Mouse (Mus musculus) brain, embryonic 14.5 days (tissue): ENCODE data around the gene Rps6ka3.

Source experiments
- CTCF ChIP-seq: fragments of 200-500 bp; IDR thresholded peaks from 2 replicates; pipeline ENCODE4 v1.5.1; 2012; ENCODE audit warnings: inconsistent platforms, mild to moderate bottlenecking, moderate library complexity, borderline replicate concordance; ENCODE audit not compliant: insufficient read depth, insufficient read length; ENCODE audit errors: extremely low read depth
- POLR2A ChIP-seq: fragments of 200-500 bp; IDR thresholded peaks from 2 replicates; pipeline ENCODE4 v1.6.1; 2012; ENCODE audit warnings: mild to moderate bottlenecking, inconsistent platforms, borderline replicate concordance; ENCODE audit not compliant: poor library complexity, insufficient read depth, insufficient read length, severe bottlenecking; ENCODE audit errors: extremely low read depth

DNA sequence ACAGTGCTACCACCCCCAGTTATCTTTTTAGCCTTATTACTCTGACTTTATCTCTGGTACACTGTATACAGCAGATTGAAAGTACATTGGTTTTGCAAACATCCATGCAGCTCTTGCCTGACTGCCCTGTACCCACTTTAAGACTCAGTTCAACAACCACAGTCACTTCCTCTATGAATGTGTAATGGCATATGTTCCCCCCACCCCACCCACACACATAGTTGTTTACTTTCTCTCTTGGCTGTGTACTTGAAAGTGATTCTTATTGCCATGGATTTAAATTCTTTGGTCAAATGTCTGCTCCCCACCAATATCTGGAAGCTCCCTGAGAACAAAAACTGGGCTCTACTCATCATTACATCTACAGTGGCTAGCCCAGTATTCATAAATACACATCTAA, 10.6 kb upstream of the Rps6ka3 start:
- TF ChIP-seq CTCF = no peak
- TF ChIP-seq POLR2A = no peak
